Mouse (Mus musculus) frontal cortex, adult 2 months (tissue): ENCODE measurements around the gene Ccdc87. TPM values are rescaled to one million over a fixed set of nuclear protein-coding genes. Genes with fewer than 3 reads are reported as not detected.
A peak's percentile ranks its signal among the peaks of the same experiment; 100 is the strongest.
"Not testable (repeated sequence)": the region's sequence is repeated elsewhere in the genome, so short reads cannot be mapped to it uniquely, and the experiment has no call there.

Source experiments
- DNase-seq, 2 experiments: peaks; one replicate each; pipeline ENCODE4 v3.0.0; 2022; ENCODE audit warnings: low spot score in 1 of 2; ENCODE audit errors: extremely low spot score in 1 of 2
- polyA plus RNA-seq: library from polyadenylated mRNA; depleted of rRNA; stranded (reverse); fragments of >200 nt; gene quantifications from 2 replicates; pipeline ENCODE4 v1.2.3, GENCODE M21; 2012

Ccdc87 gene
- polyA plus RNA-seq, 1 experiment = 1.9 TPM

DNA sequence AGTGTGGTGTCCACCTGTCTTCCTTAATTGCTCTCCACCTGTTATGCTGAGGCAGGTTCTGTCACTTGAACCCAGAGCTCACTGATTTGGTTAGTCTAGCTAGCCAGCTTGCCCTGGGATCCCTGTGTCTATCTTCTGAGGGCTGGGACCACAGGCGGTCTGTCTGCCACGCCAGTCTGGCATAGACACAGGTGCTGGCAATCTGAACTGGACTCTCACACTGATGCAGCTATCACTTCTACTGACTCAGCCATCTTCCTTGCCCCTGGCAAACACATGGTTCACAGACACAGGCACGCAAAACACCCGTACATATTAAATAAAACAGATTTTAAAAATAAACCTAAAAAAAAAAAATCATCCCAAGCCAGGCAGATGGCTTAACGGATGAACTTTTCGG is 2.1 kb upstream of the Ccdc87 start:
- DNase-seq = no peak

DNA sequence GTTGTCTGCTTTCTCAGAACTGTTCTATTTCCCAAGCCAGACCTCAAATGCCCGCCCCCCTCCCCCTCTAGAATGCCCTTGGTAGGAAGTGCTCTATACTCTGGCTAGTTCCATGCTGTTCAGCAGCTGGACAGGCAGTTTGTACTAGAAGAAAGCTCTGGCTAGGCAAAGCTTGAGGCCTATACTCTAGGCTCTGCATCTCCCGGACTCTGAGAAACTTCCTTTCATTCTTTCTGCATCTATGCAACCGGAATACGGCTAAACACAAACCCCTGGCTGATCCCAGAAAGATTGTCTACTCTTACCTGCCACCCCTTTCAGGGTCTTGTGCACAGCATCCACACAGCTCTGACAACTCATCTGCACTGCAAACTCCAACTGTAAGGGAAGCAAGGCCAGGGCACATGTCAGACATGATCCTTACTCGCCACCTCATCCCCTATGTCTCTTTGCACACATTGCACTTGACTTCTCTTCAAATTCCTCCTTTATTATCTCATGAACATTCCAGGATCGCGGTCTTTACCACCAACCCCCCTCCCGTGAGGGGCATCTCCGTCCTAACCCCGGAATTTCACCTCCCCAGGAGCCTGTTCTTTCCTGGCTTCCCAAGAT is 533 bp upstream of the Ccdc87 start:
- DNase-seq = no peak

- DNase-seq = no peak
These were observed 1.7 kb downstream of the Ccdc87 start for GRCm38 (mm10) chr19:4840848-4841247.

- no peak for DNase-seq
These were observed 3.4 kb downstream of the Ccdc87 start for GRCm38 (mm10) chr19:4842611-4843010.

- DNase-seq = no peak
These were observed 6.7 kb downstream of the Ccdc87 start for GRCm38 (mm10) chr19:4845846-4846245.

DNA sequence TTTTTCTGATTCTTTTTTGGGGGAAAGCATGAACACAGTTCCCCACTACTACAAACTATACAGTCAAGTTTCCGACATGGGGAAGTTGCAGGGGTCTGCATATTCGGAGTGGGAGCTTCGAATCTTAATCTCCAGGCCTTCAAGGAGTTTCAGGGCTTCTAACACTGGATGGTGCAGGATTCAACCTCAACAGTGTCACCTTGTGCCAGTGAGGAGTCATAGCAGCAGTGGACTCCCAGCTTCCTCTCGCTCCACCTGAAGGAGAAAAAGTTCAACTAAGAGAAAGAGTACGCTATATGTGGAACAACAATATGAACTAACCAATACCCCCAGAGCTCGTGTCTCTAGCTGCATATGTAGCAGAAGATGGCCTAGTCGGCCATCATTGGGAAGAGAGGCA is 8.3 kb downstream of the Ccdc87 start:
- DNase-seq = peak in 1 of 2 experiments; percentile 50

- DNase-seq = no peak
These were observed 10.6 kb downstream of the Ccdc87 start for GRCm38 (mm10) chr19:4849800-4850199.

DNA sequence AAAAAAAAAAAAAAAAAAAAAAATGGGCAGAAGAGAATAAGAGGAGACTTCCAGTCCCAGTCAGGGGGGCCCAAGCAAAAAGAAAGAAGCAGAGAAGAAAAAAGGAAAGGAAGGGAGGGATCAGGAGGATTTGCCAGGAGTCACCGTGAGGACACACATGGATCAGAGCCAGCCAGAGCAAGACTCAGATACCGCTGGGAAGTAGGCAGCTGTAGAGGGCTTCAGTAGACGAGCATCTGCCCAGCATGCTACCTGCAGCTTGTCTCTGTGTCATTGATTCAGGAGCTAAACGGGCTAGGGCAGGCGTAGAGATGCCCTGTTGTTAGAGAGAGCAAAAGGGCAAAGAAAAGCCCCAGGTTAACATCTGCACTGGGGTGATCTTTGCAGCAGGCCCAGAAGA is 11.1 kb downstream of the Ccdc87 start:
- no peak for DNase-seq

DNA sequence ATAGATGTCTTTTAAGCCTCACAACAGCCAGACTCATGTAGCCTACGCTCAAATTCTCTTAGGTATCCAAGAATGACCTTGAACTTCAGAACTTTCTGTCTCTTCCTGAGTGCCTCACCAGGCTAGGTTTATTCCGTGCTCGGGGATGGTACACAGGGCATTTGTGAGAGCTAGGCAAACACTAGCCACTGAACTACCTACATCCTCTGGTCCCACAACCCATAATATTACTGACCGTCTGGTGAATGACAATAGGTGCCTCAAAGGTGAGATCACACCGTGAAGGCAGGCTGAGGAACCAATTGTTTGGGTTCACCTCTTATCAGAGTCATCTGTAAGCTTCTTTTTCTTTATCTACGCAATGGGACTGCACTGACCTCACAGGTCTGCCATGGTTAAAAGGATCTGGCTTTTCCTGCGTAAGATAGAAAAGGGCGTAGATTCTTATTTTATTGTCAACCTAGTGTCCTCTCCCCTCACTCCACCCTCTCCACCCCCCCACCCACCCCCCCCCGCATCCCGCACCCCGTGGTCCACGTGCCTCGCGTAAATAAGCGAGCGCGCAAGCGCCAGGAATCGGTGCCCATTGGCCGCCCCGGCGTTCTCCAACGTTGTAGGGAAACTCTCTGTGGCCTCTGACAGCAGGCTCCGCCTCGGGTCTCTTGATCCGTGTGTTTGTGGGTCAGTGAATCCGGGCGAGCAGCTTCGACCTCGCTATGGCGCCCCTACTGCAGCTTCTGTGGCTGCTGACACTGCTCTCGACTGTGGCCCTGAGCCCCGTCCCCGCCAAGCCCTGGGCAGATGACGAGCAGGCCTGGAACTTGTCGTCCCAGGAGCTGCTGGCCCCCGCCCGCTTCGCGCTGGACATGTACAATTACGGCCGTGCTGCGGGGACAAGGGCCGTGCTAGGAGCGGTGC is 15.6 kb downstream of the Ccdc87 start, which contains the start of gene Ctsf:
Gene Ctsf, plus strand, starts transcription at position 579 of the 918 bp plus-strand sequence.
- peak; percentile 86 to 93 for DNase-seq

DNA sequence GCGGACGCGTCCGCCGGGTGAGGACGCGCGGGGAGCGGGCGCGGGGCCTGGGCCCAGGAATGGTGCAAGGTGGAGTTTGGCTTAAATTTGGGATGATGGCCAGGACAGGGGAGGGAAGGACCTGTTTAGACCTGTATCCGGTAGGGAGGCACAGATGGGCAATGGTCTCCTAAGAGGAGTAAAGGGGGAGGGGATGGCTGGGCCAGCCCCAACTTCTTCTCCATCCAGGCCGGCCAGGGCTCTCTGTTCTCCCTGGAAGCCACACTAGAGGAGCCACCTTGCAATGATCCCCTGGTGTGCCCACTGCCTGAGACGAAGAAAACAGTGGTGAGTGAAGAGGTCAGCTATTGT is 16.3 kb downstream of the Ccdc87 start:
- no peak for DNase-seq

DNA sequence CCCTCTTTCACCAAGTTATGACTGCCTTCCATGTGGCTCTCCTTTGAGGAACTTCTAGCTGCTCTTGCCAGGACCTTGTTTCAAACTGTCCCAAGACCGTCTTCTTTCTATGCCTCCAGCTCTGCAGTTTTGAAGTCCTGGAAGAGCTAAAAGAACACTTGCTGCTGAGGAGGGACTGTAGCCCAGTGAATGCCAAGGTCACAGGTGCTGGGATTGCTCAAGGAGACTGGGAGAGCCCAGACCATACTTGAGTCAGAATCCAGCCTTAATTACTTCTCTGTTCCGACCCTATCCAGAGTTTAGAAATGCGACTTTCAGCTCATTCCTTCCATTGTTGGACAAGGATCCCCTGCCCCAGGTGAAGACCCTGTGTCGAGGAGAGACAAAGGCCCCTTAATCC is 16.8 kb downstream of the Ccdc87 start:
- no peak for DNase-seq

- peak in 1 of 2 experiments; percentile 60 for DNase-seq
These were observed 19.9 kb downstream of the Ccdc87 start for GRCm38 (mm10) chr19:4859081-4859480.

DNA sequence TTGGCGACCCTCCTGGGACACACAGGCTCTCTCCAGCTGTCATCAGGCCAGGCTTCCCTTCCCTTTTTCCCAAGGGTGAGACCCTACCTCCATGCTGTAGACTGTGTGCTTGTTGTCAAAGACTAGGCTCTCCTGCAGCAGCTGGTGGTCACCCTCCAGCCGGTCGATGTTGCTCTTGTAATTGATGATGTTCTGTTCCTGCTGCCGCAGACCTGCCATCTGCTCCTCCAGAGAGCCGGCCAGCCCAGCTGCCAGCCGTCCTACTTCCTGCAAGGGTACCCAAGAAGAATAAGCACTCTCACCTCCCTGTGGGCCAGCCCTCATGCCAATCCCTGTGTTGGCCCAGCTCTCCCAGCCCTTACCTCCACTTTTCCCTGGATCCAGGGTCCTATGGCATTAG is 23.9 kb downstream of the Ccdc87 start:
- no peak for DNase-seq

DNA sequence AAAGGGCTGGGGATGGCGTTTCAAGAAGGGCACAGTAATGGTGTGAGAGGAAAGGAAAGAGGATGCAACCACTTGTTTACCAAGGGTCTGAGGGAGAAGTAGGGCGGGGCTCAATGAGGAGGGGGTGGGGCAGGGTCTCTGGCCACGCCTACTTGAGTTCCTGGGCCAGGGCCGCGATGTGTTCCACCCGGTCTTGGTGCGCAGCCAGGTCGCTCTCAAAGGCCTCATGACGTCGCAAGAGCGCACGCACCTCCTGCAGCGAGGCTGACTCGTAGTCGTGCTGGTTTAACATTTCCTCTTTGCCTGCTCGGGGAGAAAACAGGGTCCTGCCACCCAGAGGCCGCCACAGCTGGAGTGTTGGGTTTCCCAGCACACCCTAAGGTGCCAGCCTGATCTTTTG is 26.0 kb downstream of the Ccdc87 start:
- DNase-seq = no peak

DNA sequence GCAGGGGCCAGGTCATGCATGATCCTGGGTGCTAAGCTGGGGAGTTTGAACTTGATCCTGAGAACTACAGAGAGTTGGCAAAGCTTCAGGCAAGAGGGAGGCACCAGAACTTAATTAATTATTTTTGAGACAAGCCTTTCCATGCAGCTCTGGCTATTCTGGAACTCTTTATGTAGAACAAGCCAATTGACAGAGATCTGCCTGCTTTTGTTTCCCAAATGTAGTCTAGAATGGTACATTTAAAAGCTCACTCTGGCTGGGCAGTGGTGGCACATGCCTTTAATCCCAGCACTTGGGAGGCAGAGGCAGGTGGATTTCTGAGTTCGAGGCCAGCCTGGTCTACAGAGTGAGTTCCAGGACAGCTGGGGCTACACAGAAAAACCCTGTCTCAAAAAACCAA is 35.4 kb downstream of the Ccdc87 start:
- DNase-seq = not testable (repeated sequence)

DNA sequence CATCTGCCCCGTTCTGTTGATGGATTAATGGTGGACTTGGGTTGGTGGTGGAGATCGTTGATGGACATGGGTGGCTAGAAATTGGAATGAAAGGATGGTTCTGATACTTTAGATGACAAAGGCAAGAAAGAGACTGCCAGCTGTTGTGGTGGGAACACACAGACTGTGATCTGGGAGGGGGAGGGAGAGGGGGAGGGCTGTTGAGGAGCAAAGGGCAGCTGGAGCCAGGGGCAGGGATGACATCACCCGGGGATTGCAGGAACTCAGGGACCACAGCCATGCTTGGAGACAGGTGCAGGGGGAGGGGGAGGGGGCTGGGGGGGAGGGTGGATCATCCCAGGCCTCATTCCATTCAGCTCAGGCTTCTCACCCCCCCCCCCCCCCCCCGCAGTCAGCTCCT is 37.1 kb downstream of the Ccdc87 start:
- no peak for DNase-seq

GRCm38 (mm10) chr19:4876755-4877154 is 37.6 kb downstream of the Ccdc87 start:
- DNase-seq = no peak

GRCm38 (mm10) chr19:4877785-4878184 is 38.6 kb downstream of the Ccdc87 start, which contains the start of gene Actn3:
Gene Actn3, minus strand, starts transcription at chr19:4877909.
- no peak for DNase-seq

DNA sequence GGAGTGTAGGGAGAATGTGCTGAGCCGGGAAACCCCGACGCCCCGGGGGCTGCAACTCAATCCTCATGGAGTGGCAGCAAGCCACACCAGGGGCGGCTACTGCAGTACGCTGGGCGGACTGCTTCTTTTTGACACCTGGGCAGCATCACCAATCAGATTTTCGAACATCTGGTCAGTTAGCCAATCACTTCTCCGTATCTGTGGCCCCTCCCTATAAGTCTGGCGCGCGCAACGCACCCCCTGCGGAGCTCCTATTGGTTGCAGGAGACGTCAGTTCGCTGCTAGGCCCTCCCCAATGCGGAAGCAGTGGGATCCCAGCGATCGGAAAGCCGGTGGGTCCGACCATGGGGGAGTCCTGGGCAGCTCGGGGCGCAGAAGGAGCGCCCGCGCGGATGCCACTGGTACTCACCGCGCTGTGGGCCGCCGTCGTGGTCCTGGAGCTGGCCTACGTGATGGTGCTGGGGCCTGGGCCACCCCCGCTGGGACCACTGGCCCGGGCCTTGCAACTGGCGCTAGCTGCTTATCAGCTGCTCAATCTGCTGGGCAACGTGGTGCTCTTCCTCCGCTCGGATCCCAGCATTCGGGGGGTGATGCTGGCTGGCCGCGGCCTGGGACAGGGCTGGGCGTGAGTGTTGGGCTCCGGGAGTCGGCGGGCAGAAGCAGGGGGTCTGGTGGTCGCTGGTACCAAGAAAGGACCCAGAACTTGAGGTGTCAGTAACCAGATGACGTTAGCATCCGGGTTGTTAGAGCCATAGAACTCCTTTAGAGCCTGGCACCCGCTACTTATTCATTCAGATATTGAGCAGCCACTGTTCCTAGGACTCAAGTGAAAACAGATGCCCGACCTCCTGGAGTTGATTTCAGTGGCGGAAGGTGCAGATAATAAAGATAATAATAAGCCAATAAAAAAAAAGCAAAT is 39.5 kb downstream of the Ccdc87 start, which contains the start of gene Zdhhc24:
Gene Zdhhc24, plus strand, starts transcription at position 264 of the 919 bp plus-strand sequence.
- DNase-seq = peak; percentile 93 to 98

DNA sequence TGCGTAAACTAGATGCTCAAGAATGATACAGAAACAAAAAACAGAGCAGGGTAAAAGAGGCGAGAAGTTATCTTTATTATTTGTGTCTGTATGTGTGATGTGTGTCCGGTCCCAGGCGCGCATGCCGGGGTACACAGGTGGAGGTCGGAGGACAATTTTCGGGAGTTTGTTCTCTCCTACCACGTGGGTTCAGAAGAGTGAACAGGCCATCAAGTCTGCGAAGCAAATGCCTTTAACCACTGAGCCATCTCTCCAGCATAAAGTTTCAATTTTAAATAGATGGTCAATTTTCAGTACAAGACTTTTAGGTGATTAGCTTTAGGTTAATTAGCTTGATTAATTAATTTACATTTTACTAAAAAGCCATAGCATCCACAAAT is 40.1 kb downstream of the Ccdc87 start:
- no peak for DNase-seq

DNA sequence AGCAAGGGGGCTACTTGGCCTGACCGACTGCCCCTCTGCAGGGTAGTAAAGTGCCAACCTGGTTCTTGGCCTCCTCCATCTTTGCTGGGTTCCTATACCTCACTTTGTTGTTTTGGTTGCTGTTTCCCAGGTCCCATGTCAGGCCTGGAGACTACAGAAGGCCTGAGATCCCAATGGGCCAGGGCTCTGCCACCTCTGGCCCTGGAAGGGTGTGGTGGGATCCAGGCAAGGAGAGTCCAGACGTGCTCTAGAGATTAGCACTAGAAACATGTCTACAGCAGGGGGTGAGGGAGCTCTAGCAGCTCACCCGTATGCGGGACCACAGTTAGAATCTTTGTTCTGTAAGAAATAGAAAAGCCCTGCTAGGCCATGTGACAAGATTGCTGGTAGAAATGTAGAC is 44.8 kb downstream of the Ccdc87 start:
- DNase-seq = no peak
